Mouse (Mus musculus) liver, embryonic 11.5 days (tissue): ENCODE results near the gene Tmem132a. TPM values are rescaled to one million over a fixed set of nuclear protein-coding genes. Genes with fewer than 3 reads are reported as not detected.

Experiments
- ATAC-seq: fragments of 200-750 bp; cut with Nextera tagmentation; replicated peaks from 2 replicates; pipeline ENCODE4 v1.8.0; 2017; ENCODE audit warnings: moderate number of reproducible peaks, mild to moderate bottlenecking, moderate TSS enrichment, moderate library complexity; ENCODE audit not compliant: low FRiP score
- DNase-seq: peaks from one replicate; pipeline ENCODE4 v3.0.0-alpha.2; 2017; ENCODE audit warnings: low spot score
- H3K27ac ChIP-seq: fragments of 300-500 bp; sonication (generic); 2 replicates; pipeline ENCODE4 v1.5.1; 2014; ENCODE audit warnings: mild to moderate bottlenecking, low read depth, low read length, control low read depth
- H3K27me3 ChIP-seq: fragments of 300-500 bp; sonication (generic); replicated peaks from 2 replicates; pipeline ENCODE4 v1.6.1; 2014; ENCODE audit warnings: low read length, mixed read lengths; ENCODE audit not compliant: control insufficient read depth, insufficient read depth
- H3K36me3 ChIP-seq: fragments of 300-500 bp; sonication (generic); 2 replicates; pipeline ENCODE4 v1.6.1; 2014; ENCODE audit warnings: mild to moderate bottlenecking, low read length, moderate library complexity, mixed read lengths; ENCODE audit not compliant: control insufficient read depth, insufficient read depth
- H3K4me1 ChIP-seq: fragments of 300-500 bp; sonication (generic); replicated peaks from 2 replicates; pipeline ENCODE4 v1.6.1; 2014; ENCODE audit warnings: low read length, mixed read lengths; ENCODE audit not compliant: control insufficient read depth, insufficient read depth
- H3K4me2 ChIP-seq: fragments of 300-500 bp; sonication (generic); 2 replicates; pipeline ENCODE4 v1.6.1; 2014; ENCODE audit warnings: mild to moderate bottlenecking, control low read depth, moderate library complexity
- H3K4me3 ChIP-seq: fragments of 300-500 bp; sonication (generic); 2 replicates; pipeline ENCODE4 v1.5.1; 2014; ENCODE audit warnings: low read depth, low read length, control low read depth
- H3K9ac ChIP-seq: fragments of 300-500 bp; sonication (generic); 2 replicates; pipeline ENCODE4 v1.6.1; 2014; ENCODE audit warnings: low read depth, low read length, control low read depth
- H3K9me3 ChIP-seq: fragments of 300-500 bp; sonication (generic); 2 replicates; pipeline ENCODE4 v1.6.1; 2016; ENCODE audit warnings: low read length, inconsistent platforms, mixed read lengths; ENCODE audit not compliant: control insufficient read depth
- WGBS: fragments of 180-500 bp; shearing (Covaris S2); extraction: QIAGEN DNeasy Blood & Tissue Kit; methylation state at CpG from one replicate; pipeline ENCODE4 v1.1.7; 2014; 5-methylcytosine and 5-hydroxymethylcytosine counted together
- polyA plus RNA-seq: library from polyadenylated mRNA; unstranded; fragments of >200 nt; fragmentation: Nextera tagmentation; extraction: Ambion mirVana; gene quantifications from 2 replicates; pipeline ENCODE4 v1.2.1, GENCODE M21; 2014

Gene Tmem132a
- polyA plus RNA-seq, 1 experiment from 2014 or later: 27.7 TPM

GRCm38 (mm10) chr19:10892201-10892600 lies 22.5 kb upstream of the Tmem132a start:
- no peaks in the 10 kb centered on the region for H3K36me3 ChIP-seq
- no peaks in the 10 kb centered on the region for H3K27me3 ChIP-seq
- no peaks in the 10 kb centered on the region for H3K9me3 ChIP-seq
- peaks cover 14% of the 10 kb centered on the region for H3K4me1 ChIP-seq
- H3K9ac ChIP-seq: no peak overlapping the region
- DNase-seq (no peak), ATAC-seq (no peak)
- no peak overlapping the region for H3K4me3 ChIP-seq
- H3K27ac ChIP-seq: no peak overlapping the region
- WGBS: 88% methylated on average over 3 of the region's 3 CpGs
- no peak overlapping the region for H3K4me2 ChIP-seq

GRCm38 (mm10) chr19:10881426-10882154 lies 11.8 kb upstream of the Tmem132a start, which contains the start of gene Tmem109:
Gene Tmem109 (minus strand): TSS chr19:10882001.
- no peaks in the 10 kb centered on the region for H3K27me3 ChIP-seq
- peak within 1 kb of the TSS; percentile 62 for H3K27ac ChIP-seq
- H3K9me3 ChIP-seq: 0 out of 2 replicates have a peak, but pooled peaks cover 6% of the 10 kb centered on the region
- DNase-seq (peak; percentile 92), ATAC-seq (peak; percentile 86)
- H3K9ac ChIP-seq: peak within 1 kb of the TSS; percentile 79
- peaks cover 7% of the 10 kb centered on the region for H3K4me1 ChIP-seq
- peak within 1 kb of the TSS; percentile 93 for H3K4me2 ChIP-seq
- peak within 1 kb of the TSS; percentile 60 for H3K4me3 ChIP-seq
- no peaks in the 10 kb centered on the region for H3K36me3 ChIP-seq
- under 1% methylated on average over 49 of the region's 49 CpGs for WGBS

- H3K27ac ChIP-seq: no peak overlapping the region; the same call in 1 of the 2 replicates
- WGBS: 5% methylated on average over 14 of the region's 14 CpGs
- no peaks in the 10 kb centered on the region for H3K27me3 ChIP-seq
- peak; percentile 73; the same call in 1 of the 2 replicates for ATAC-seq
- H3K9ac ChIP-seq: peak overlapping the region; percentile 79
- H3K4me2 ChIP-seq: peak overlapping the region; percentile 93
- DNase-seq: no peak
- no peaks in the 10 kb centered on the region for H3K36me3 ChIP-seq
- H3K4me3 ChIP-seq: peak overlapping the region; percentile 60
- H3K4me1 ChIP-seq: peaks cover 7% of the 10 kb centered on the region
- 0 out of 2 replicates have a peak, but pooled peaks cover 6% of the 10 kb centered on the region for H3K9me3 ChIP-seq
These were observed 11.3 kb upstream of the Tmem132a start for GRCm38 (mm10) chr19:10880975-10881425.

GRCm38 (mm10) chr19:10880085-10880974 lies 10.6 kb upstream of the Tmem132a start:
- Histone ChIP-seq H3K36me3 (no peaks in the 10 kb centered on the region), H3K9ac (no peak overlapping the region), H3K27me3 (no peaks in the 10 kb centered on the region), H3K9me3 (0 out of 2 replicates have a peak, but pooled peaks cover 6% of the 10 kb centered on the region), H3K4me2 (peak overlapping the region; percentile 93), H3K4me3 (peak overlapping the region; percentile 60), H3K27ac (no peak overlapping the region), H3K4me1 (peaks cover 7% of the 10 kb centered on the region)
- ATAC-seq (no peak), DNase-seq (no peak)
- 38% methylated on average over 6 of the region's 7 CpGs for WGBS

GRCm38 (mm10) chr19:10878201-10878837 lies 8.6 kb upstream of the Tmem132a start:
- H3K9me3 ChIP-seq: no peaks in the 10 kb centered on the region
- peaks cover 7% of the 10 kb centered on the region for H3K4me1 ChIP-seq
- H3K9ac ChIP-seq: no peak overlapping the region
- H3K27me3 ChIP-seq: no peaks in the 10 kb centered on the region
- peaks cover 6% of the 10 kb centered on the region for H3K36me3 ChIP-seq
- H3K4me2 ChIP-seq: no peak overlapping the region
- no peak overlapping the region for H3K4me3 ChIP-seq
- ATAC-seq (no peak), DNase-seq (no peak)
- WGBS: 88% methylated on average over 7 of the region's 7 CpGs
- no peak overlapping the region for H3K27ac ChIP-seq

- H3K27ac ChIP-seq: no peak overlapping the region
- WGBS: 70% methylated on average over 14 of the region's 14 CpGs
- H3K9ac ChIP-seq: no peak overlapping the region
- peaks cover 18% of the 10 kb centered on the region for H3K36me3 ChIP-seq
- ATAC-seq (no peak), DNase-seq (no peak)
- 0 out of 2 replicates have a peak, but pooled peaks cover 3% of the 10 kb centered on the region for H3K4me1 ChIP-seq
- no peak overlapping the region for H3K4me2 ChIP-seq
- H3K4me3 ChIP-seq: no peak overlapping the region
- H3K9me3 ChIP-seq: no peaks in the 10 kb centered on the region
- peaks cover 28% of the 10 kb centered on the region for H3K27me3 ChIP-seq
These were observed 1.7 kb upstream of the Tmem132a start for GRCm38 (mm10) chr19:10871328-10871961.

- H3K9me3 ChIP-seq: no peaks in the 10 kb centered on the region
- 88% methylated on average over 3 of the region's 3 CpGs for WGBS
- H3K36me3 ChIP-seq: peaks cover 18% of the 10 kb centered on the region
- H3K27me3 ChIP-seq: peaks cover 28% of the 10 kb centered on the region
- no peak overlapping the region for H3K9ac ChIP-seq
- H3K4me1 ChIP-seq: 0 out of 2 replicates have a peak, but pooled peaks cover 3% of the 10 kb centered on the region
- no peak for ATAC-seq
- H3K4me2 ChIP-seq: no peak overlapping the region
- no peak overlapping the region for H3K27ac ChIP-seq
- no peak overlapping the region for H3K4me3 ChIP-seq
- DNase-seq: no peak
These were observed 936 bp upstream of the Tmem132a start for GRCm38 (mm10) chr19:10870676-10871075.
